Mouse (Mus musculus): ENCODE results near the gene Gm20661. TPM values are rescaled to one million over a fixed set of nuclear protein-coding genes. Genes with fewer than 3 reads are reported as not detected.

Gm20661 gene
- polyA plus RNA-seq, 1 experiment from 2014 or later = 3.4 TPM

- no peaks in the 10 kb centered on the region for H3K4me1 ChIP-seq (replicated peaks; ENCODE audit: control insufficient read depth, insufficient read depth, low read length)
- 91% methylated on average over 2 of the region's 2 CpGs for WGBS
- H3K36me3 ChIP-seq (ENCODE audit: control insufficient read depth, insufficient read depth, low read length) = peaks cover 21% of the 10 kb centered on the region
- H3K27ac ChIP-seq (ENCODE audit: low read length) = no peak overlapping the region
- H3K27me3 ChIP-seq (ENCODE audit: control insufficient read depth, insufficient read depth, low read depth, low read length) = no peaks in the 10 kb centered on the region
- no peak overlapping the region for H3K4me2 ChIP-seq (ENCODE audit: low read depth, low read length)
- H3K9ac ChIP-seq (ENCODE audit: low read length) = no peak overlapping the region
- H3K9me3 ChIP-seq (ENCODE audit: control insufficient read depth, low read length) = no peaks in the 10 kb centered on the region
- H3K4me3 ChIP-seq (ENCODE audit: low read length) = no peak overlapping the region
- ATAC-seq (ENCODE audit: low read depth) = peak; percentile 17; the same call in 1 of the 2 replicates
Measured at GRCm38 (mm10) chr9:108035331-108036156, 52.7 kb downstream of the Gm20661 start.

Other genes with a start within 250 kb of the Gm20661 start
- 212 and 220 TPM in 2 replicates for gene Rbm5, start 212.1 kb upstream of the Gm20661 start, polyA plus RNA-seq (2015; fragmentation: Nextera tagmentation; extraction: Ambion mirVana)
- gene Rbm6, start 109.8 kb upstream of the Gm20661 start, polyA plus RNA-seq (2015; fragmentation: Nextera tagmentation; extraction: Ambion mirVana) = 70.0 and 70.2 TPM in 2 replicates
- 12.5 and 13.8 TPM in 2 replicates for gene Mon1a, start 94.9 kb upstream of the Gm20661 start, polyA plus RNA-seq (2015; fragmentation: Nextera tagmentation; extraction: Ambion mirVana)
- 3.5 and 6.0 TPM in 2 replicates for gene Mst1r, start 76.2 kb upstream of the Gm20661 start, polyA plus RNA-seq (2015; fragmentation: Nextera tagmentation; extraction: Ambion mirVana)
- gene Actl11, start 54.6 kb upstream of the Gm20661 start, polyA plus RNA-seq (2015; fragmentation: Nextera tagmentation; extraction: Ambion mirVana) = not detected in 2 replicates
- gene Camkv, start 47.4 kb upstream of the Gm20661 start, polyA plus RNA-seq (2015; fragmentation: Nextera tagmentation; extraction: Ambion mirVana) = 2.0 and 2.5 TPM in 2 replicates
- gene Traip, start 32.9 kb upstream of the Gm20661 start, polyA plus RNA-seq (2015; fragmentation: Nextera tagmentation; extraction: Ambion mirVana) = 24.0 and 24.3 TPM in 2 replicates
- gene Uba7, start 7.6 kb upstream of the Gm20661 start, polyA plus RNA-seq (2015; fragmentation: Nextera tagmentation; extraction: Ambion mirVana) = 20.6 and 24.2 TPM in 2 replicates
- gene Inka1, start 2.8 kb downstream of the Gm20661 start, polyA plus RNA-seq (2015; fragmentation: Nextera tagmentation; extraction: Ambion mirVana) = 64.3 and 71.1 TPM in 2 replicates
- 7.7 and 9.4 TPM in 2 replicates for gene Cdhr4, start 9.4 kb downstream of the Gm20661 start, polyA plus RNA-seq (2015; fragmentation: Nextera tagmentation; extraction: Ambion mirVana)
- gene Gm20662, start 13.3 kb downstream of the Gm20661 start, polyA plus RNA-seq (2015; fragmentation: Nextera tagmentation; extraction: Ambion mirVana) = 0.36 and 0.75 TPM in 2 replicates
- 55.3 and 57.5 TPM in 2 replicates for gene Ip6k1, start 19.4 kb downstream of the Gm20661 start, polyA plus RNA-seq (2015; fragmentation: Nextera tagmentation; extraction: Ambion mirVana)
- 25.6 and 26.5 TPM in 2 replicates for gene Gmppb, start 66.2 kb downstream of the Gm20661 start, polyA plus RNA-seq (2015; fragmentation: Nextera tagmentation; extraction: Ambion mirVana)
- gene Amigo3, start 70.1 kb downstream of the Gm20661 start, polyA plus RNA-seq (2015; fragmentation: Nextera tagmentation; extraction: Ambion mirVana) = 2.5 and 3.0 TPM in 2 replicates
- gene Mst1, start 97.4 kb downstream of the Gm20661 start, polyA plus RNA-seq (2015; fragmentation: Nextera tagmentation; extraction: Ambion mirVana) = 0.41 and 1.2 TPM in 2 replicates
- 24.9 and 27.1 TPM in 2 replicates for gene Rnf123, start 100.3 kb downstream of the Gm20661 start, polyA plus RNA-seq (2015; fragmentation: Nextera tagmentation; extraction: Ambion mirVana)
- 53.1 and 59.9 TPM in 2 replicates for gene Apeh, start 111.5 kb downstream of the Gm20661 start, polyA plus RNA-seq (2015; fragmentation: Nextera tagmentation; extraction: Ambion mirVana)
- 0.26 and 0.30 TPM in 2 replicates for gene Bsn, start 207.3 kb downstream of the Gm20661 start, polyA plus RNA-seq (2015; fragmentation: Nextera tagmentation; extraction: Ambion mirVana)

Measured in lung, embryonic 16.5 days (tissue).